Mouse (Mus musculus): ENCODE measurements around the gene Med26. TPM values are rescaled to one million over a fixed set of nuclear protein-coding genes. Genes with fewer than 3 reads are reported as not detected.

The Med26 gene
- polyA plus RNA-seq, 1 experiment from 2014 or later, result 18.1 TPM

- no peaks in the 10 kb centered on the region for H3K27me3 ChIP-seq (ENCODE audit: control insufficient read depth, insufficient read depth, low read length)
- no peak overlapping the region for H3K27ac ChIP-seq (ENCODE audit: low read depth, low read length)
- no peak overlapping the region for H3K9ac ChIP-seq (ENCODE audit: low read length)
- WGBS, result 96% methylated on average over 10 of the region's 10 CpGs
- no peak for DNase-seq (ENCODE audit: low spot score)
- no peaks in the 10 kb centered on the region for H3K9me3 ChIP-seq (ENCODE audit: control insufficient read depth, low read length)
- H3K4me2 ChIP-seq (ENCODE audit: low read depth, low read length, severe bottlenecking), result no peak overlapping the region
- H3K4me3 ChIP-seq (ENCODE audit: low read depth, low read length), result no peak overlapping the region
- ATAC-seq (replicated peaks; ENCODE audit: low FRiP score), result no peak
- H3K4me1 ChIP-seq (replicated peaks; ENCODE audit: control insufficient read depth, insufficient read depth, low read length), result no peaks in the 10 kb centered on the region
- H3K36me3 ChIP-seq (ENCODE audit: control insufficient read depth, insufficient read depth, low read length), result peaks cover 69% of the 10 kb centered on the region
Measured at GRCm38 (mm10) chr8:72464211-72464610, 83.9 kb downstream of the Med26 start.

DNA sequence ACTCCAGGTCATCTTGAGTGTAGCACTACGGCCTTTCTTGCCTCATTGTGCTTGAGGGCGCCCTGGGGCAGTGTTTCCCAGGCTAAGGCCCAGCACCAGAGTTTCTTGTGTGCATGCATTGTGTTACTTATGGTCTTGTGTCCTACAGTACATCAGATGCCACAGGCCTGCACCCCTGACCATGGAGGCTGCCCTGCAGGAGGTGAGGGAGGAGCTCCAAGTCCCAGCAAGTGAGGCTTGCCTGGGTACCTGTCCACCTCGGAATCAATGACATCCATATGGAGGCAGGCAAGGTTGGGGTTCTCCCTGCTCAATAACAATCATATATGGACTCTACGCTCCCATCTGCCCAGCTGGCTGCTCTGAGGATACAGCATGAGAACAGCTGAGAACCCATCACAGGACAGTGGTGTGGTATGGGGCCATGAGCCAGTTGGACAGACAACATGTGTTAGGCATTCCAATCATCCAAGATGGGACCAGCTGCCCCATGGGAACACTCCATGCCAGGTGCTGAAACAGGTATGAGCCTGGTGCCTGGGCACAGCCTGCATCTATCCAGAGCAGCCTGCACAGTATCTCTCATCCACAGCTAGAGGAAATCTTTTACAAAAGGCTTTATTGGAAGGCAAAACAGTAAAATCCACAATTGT, 88.1 kb downstream of the Med26 start:
- no peaks in the 10 kb centered on the region for H3K9me3 ChIP-seq (ENCODE audit: control insufficient read depth, low read length)
- peaks cover 38% of the 10 kb centered on the region for H3K36me3 ChIP-seq (ENCODE audit: control insufficient read depth, insufficient read depth, low read length)
- H3K27ac ChIP-seq (ENCODE audit: low read depth, low read length), result no peak overlapping the region
- no peak overlapping the region for H3K4me3 ChIP-seq (ENCODE audit: low read depth, low read length)
- ATAC-seq (replicated peaks; ENCODE audit: low FRiP score) (no peak), DNase-seq (ENCODE audit: low spot score) (peak; percentile 46)
- H3K9ac ChIP-seq (ENCODE audit: low read length), result no peak overlapping the region
- no peaks in the 10 kb centered on the region for H3K27me3 ChIP-seq (ENCODE audit: control insufficient read depth, insufficient read depth, low read length)
- no peaks in the 10 kb centered on the region for H3K4me1 ChIP-seq (replicated peaks; ENCODE audit: control insufficient read depth, insufficient read depth, low read length)
- no peak overlapping the region for H3K4me2 ChIP-seq (ENCODE audit: low read depth, low read length, severe bottlenecking)
- WGBS, result 92% methylated on average over 4 of the region's 4 CpGs

DNA sequence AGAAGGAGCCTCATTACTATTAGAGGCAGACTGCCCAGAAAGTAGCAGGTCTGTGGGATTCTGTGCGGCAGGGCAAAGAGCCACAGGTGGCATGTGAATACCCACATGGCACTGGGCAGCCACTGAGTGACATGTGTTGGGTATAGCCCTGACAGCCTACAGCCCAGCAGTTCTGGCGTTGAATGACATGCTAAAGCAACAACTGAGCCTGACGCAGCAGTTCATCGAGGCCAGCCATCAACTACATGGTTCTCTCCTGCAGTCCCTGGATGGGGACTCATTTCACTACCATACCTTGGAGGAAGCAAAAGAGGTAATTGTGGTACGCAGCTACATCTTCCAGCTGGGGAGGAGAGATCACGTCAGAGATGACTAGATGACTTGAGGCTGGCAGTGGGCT, 89.6 kb downstream of the Med26 start:
- no peak overlapping the region for H3K9ac ChIP-seq (ENCODE audit: low read length)
- WGBS, result 92% methylated on average over 6 of the region's 6 CpGs
- no peaks in the 10 kb centered on the region for H3K27me3 ChIP-seq (ENCODE audit: control insufficient read depth, insufficient read depth, low read length)
- no peak overlapping the region for H3K4me3 ChIP-seq (ENCODE audit: low read depth, low read length)
- H3K36me3 ChIP-seq (ENCODE audit: control insufficient read depth, insufficient read depth, low read length), result peaks cover 25% of the 10 kb centered on the region
- ATAC-seq (replicated peaks; ENCODE audit: low FRiP score), result no peak
- no peak overlapping the region for H3K4me2 ChIP-seq (ENCODE audit: low read depth, low read length, severe bottlenecking)
- H3K9me3 ChIP-seq (ENCODE audit: control insufficient read depth, low read length), result no peaks in the 10 kb centered on the region
- no peak overlapping the region for H3K27ac ChIP-seq (ENCODE audit: low read depth, low read length)
- no peaks in the 10 kb centered on the region for H3K4me1 ChIP-seq (replicated peaks; ENCODE audit: control insufficient read depth, insufficient read depth, low read length)
- DNase-seq (ENCODE audit: low spot score), result no peak

- Histone ChIP-seq H3K4me2 (ENCODE audit: low read depth, low read length, severe bottlenecking) (no peak overlapping the region), H3K9ac (ENCODE audit: low read length) (no peak overlapping the region), H3K27ac (ENCODE audit: low read depth, low read length) (no peak overlapping the region), H3K4me1 (replicated peaks; ENCODE audit: control insufficient read depth, insufficient read depth, low read length) (no peaks in the 10 kb centered on the region), H3K9me3 (ENCODE audit: control insufficient read depth, low read length) (no peaks in the 10 kb centered on the region), H3K4me3 (ENCODE audit: low read depth, low read length) (no peak overlapping the region), H3K36me3 (ENCODE audit: control insufficient read depth, insufficient read depth, low read length) (peaks cover 23% of the 10 kb centered on the region), H3K27me3 (ENCODE audit: control insufficient read depth, insufficient read depth, low read length) (no peaks in the 10 kb centered on the region)
- ATAC-seq (replicated peaks; ENCODE audit: low FRiP score), result no peak
- WGBS, result 89% methylated on average over 3 of the region's 3 CpGs
- DNase-seq (ENCODE audit: low spot score), result no peak
Measured at GRCm38 (mm10) chr8:72457806-72458205, 90.3 kb downstream of the Med26 start.

- Histone ChIP-seq H3K4me3 (ENCODE audit: low read depth, low read length) (no peak overlapping the region), H3K9ac (ENCODE audit: low read length) (no peak overlapping the region), H3K36me3 (ENCODE audit: control insufficient read depth, insufficient read depth, low read length) (peaks cover 5% of the 10 kb centered on the region), H3K27me3 (ENCODE audit: control insufficient read depth, insufficient read depth, low read length) (no peaks in the 10 kb centered on the region), H3K4me2 (ENCODE audit: low read depth, low read length, severe bottlenecking) (no peak overlapping the region), H3K9me3 (ENCODE audit: control insufficient read depth, low read length) (no peaks in the 10 kb centered on the region), H3K27ac (ENCODE audit: low read depth, low read length) (no peak overlapping the region), H3K4me1 (replicated peaks; ENCODE audit: control insufficient read depth, insufficient read depth, low read length) (no peaks in the 10 kb centered on the region)
- ATAC-seq (replicated peaks; ENCODE audit: low FRiP score) (no peak), DNase-seq (ENCODE audit: low spot score) (no peak)
- WGBS, result 83% methylated on average over 4 of the region's 4 CpGs
Measured at GRCm38 (mm10) chr8:72455317-72455716, 92.8 kb downstream of the Med26 start.

- Histone ChIP-seq H3K9ac (ENCODE audit: low read length) (no peak overlapping the region), H3K27me3 (ENCODE audit: control insufficient read depth, insufficient read depth, low read length) (no peaks in the 10 kb centered on the region), H3K36me3 (ENCODE audit: control insufficient read depth, insufficient read depth, low read length) (no peaks in the 10 kb centered on the region; the same call in none of the 2 replicates), H3K4me2 (ENCODE audit: low read depth, low read length, severe bottlenecking) (no peak overlapping the region), H3K9me3 (ENCODE audit: control insufficient read depth, low read length) (no peaks in the 10 kb centered on the region), H3K4me1 (replicated peaks; ENCODE audit: control insufficient read depth, insufficient read depth, low read length) (no peaks in the 10 kb centered on the region), H3K27ac (ENCODE audit: low read depth, low read length) (no peak overlapping the region), H3K4me3 (ENCODE audit: low read depth, low read length) (no peak overlapping the region)
- no peak for DNase-seq (ENCODE audit: low spot score)
- 91% methylated on average over 2 of the region's 2 CpGs for WGBS
- no peak for ATAC-seq (replicated peaks; ENCODE audit: low FRiP score)
Measured at GRCm38 (mm10) chr8:72453904-72454303, 94.2 kb downstream of the Med26 start.

DNA sequence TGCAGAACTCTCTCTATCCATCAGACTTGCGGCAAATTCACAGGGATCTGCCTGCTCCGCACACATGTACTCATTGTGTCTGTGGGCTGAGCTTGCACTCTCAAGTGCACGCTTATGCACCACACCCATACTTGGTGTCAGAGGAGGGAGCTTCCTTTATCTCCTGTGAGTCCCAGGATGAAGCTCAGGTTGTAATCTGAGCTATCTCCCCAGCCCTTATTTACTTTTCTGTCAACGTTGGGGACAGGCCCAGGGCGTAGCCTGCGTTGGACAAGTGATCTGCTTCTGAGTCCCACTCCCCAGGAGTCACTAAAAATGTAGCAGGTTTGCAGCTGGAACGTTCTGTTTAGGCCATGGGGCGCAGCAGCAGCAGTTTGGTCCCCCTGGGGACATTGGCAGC, 96.6 kb downstream of the Med26 start:
- H3K36me3 ChIP-seq (ENCODE audit: control insufficient read depth, insufficient read depth, low read length), result no peaks in the 10 kb centered on the region; the same call in none of the 2 replicates
- 88% methylated on average over 8 of the region's 8 CpGs for WGBS
- no peaks in the 10 kb centered on the region for H3K4me1 ChIP-seq (replicated peaks; ENCODE audit: control insufficient read depth, insufficient read depth, low read length)
- no peaks in the 10 kb centered on the region for H3K27me3 ChIP-seq (ENCODE audit: control insufficient read depth, insufficient read depth, low read length)
- no peak overlapping the region for H3K4me2 ChIP-seq (ENCODE audit: low read depth, low read length, severe bottlenecking)
- no peak for ATAC-seq (replicated peaks; ENCODE audit: low FRiP score)
- no peak overlapping the region for H3K9ac ChIP-seq (ENCODE audit: low read length)
- no peak overlapping the region for H3K4me3 ChIP-seq (ENCODE audit: low read depth, low read length)
- H3K27ac ChIP-seq (ENCODE audit: low read depth, low read length), result no peak overlapping the region
- DNase-seq (ENCODE audit: low spot score), result no peak
- H3K9me3 ChIP-seq (ENCODE audit: control insufficient read depth, low read length), result no peaks in the 10 kb centered on the region

GRCm38 (mm10) chr8:72445071-72445470, 103.0 kb downstream of the Med26 start:
- H3K9me3 ChIP-seq (ENCODE audit: control insufficient read depth, low read length), result no peaks in the 10 kb centered on the region
- H3K27ac ChIP-seq (ENCODE audit: low read depth, low read length), result no peak overlapping the region
- 90% methylated on average over 6 of the region's 6 CpGs for WGBS
- no peaks in the 10 kb centered on the region; the same call in 1 of the 2 replicates for H3K36me3 ChIP-seq (ENCODE audit: control insufficient read depth, insufficient read depth, low read length)
- DNase-seq (ENCODE audit: low spot score), result no peak
- ATAC-seq (replicated peaks; ENCODE audit: low FRiP score), result no peak
- no peaks in the 10 kb centered on the region for H3K27me3 ChIP-seq (ENCODE audit: control insufficient read depth, insufficient read depth, low read length)
- no peak overlapping the region for H3K4me3 ChIP-seq (ENCODE audit: low read depth, low read length)
- no peak overlapping the region for H3K9ac ChIP-seq (ENCODE audit: low read length)
- no peak overlapping the region for H3K4me2 ChIP-seq (ENCODE audit: low read depth, low read length, severe bottlenecking)
- H3K4me1 ChIP-seq (replicated peaks; ENCODE audit: control insufficient read depth, insufficient read depth, low read length), result no peaks in the 10 kb centered on the region; the same call in 1 of the 2 replicates

All from forebrain, embryonic 11.5 days (tissue).